Mouse (Mus musculus): ENCODE data around the gene Plekhb2.

GRCm38 (mm10) chr1:34805931-34806520, 43.8 kb upstream of the Plekhb2 start:
- TF ChIP-seq CTCF (IDR thresholded peaks at IDR 0.05; ENCODE audit: low read depth) = no peak
- no peak for TF ChIP-seq EP300 (IDR thresholded peaks at IDR 0.05; ENCODE audit: low read depth)

Data from liver, postnatal 0 days (tissue).